Mouse (Mus musculus): ENCODE data around the gene P2rx1. TPM values are rescaled to one million over a fixed set of nuclear protein-coding genes. Genes with fewer than 3 reads are reported as not detected.

The P2rx1 gene
- polyA plus RNA-seq, 1 experiment from 2014 or later, result 8.7 TPM

DNA sequence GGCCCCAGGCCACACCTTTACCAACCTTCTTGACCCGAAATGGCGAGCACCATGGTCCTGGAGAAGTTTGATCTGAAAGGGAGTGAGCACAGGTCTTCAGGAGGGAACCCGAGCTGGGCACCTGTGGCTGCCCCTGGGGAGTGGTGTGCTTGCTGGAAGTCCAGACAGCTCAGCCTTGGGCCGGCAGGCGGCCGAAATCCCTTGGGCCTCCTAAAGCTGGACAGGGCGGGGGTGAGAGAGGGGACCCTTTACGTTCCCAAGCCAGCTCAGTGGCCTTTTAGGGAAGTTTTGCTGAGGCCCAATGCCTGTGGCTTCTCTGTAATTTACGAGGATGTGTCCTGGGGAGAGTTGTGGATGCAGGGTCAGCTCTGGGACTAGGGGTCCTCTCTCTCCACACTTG is 8.2 kb upstream of the P2rx1 start:
- H3K27me3 ChIP-seq, result no peaks in the 10 kb centered on the region
- H3K4me3 ChIP-seq (replicated peaks), result no peak overlapping the region
- no peaks in the 10 kb centered on the region for H3K9me3 ChIP-seq (replicated peaks)
- H3K36me3 ChIP-seq, result no peaks in the 10 kb centered on the region
- ATAC-seq (ENCODE audit: low read depth) (no peak), DNase-seq (no peak)
- no peak overlapping the region for H3K9ac ChIP-seq
- H3K27ac ChIP-seq, result no peak overlapping the region
- H3K4me1 ChIP-seq (replicated peaks), result peaks cover 26% of the 10 kb centered on the region
- 69% methylated on average over 9 of the region's 9 CpGs for WGBS (ENCODE audit: insufficient replicate concordance)
- H3K4me2 ChIP-seq, result no peak overlapping the region

DNA sequence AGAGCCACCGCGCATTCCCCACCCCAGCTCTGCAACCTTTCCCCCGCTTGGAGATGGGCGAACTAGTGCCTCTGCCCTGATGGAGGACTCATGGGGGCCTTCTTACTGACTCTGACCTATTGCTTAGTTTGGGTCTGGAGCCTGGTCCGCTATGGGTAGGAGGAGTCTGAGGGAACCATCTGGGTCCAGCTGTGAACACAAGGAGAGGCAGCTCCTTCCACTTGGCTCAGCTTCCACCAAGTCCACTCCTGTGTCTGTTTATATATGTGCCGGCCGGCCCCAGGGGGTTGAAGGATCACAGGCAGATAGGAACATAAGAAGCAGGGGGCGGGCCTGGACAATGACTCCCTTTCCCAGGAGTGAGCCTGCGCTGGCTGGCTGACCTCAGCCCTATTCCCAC is 6.9 kb upstream of the P2rx1 start:
- Histone ChIP-seq H3K4me2 (no peak overlapping the region), H3K9ac (no peak overlapping the region), H3K9me3 (replicated peaks) (no peaks in the 10 kb centered on the region), H3K36me3 (no peaks in the 10 kb centered on the region), H3K4me3 (replicated peaks) (no peak overlapping the region), H3K27me3 (no peaks in the 10 kb centered on the region), H3K4me1 (replicated peaks) (peaks cover 22% of the 10 kb centered on the region), H3K27ac (no peak overlapping the region)
- WGBS (ENCODE audit: insufficient replicate concordance), result 71% methylated on average over 9 of the region's 9 CpGs
- DNase-seq, result no peak
- no peak for ATAC-seq (ENCODE audit: low read depth)

DNA sequence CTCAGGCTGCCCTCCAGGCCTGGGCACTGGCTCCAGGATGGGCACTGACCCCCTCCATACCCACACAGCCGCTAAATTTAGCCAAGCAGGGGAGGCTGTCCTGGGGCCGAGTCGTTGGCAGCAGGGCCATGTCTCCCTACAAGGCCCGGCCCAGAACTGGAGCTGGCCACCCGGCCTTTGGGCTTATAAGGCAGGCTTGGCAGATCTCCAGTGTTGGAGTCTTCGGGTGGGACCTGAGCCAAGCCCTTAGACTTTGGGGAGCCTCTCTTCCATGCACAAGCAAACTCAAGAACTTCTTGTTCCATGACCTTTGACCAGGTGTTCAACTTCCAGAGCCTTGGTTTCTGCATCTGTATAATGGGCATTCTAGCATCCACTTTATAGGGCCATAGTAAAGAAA is 2.6 kb upstream of the P2rx1 start:
- Histone ChIP-seq H3K4me3 (replicated peaks) (no peak overlapping the region), H3K4me1 (replicated peaks) (peaks cover 40% of the 10 kb centered on the region), H3K9ac (no peak overlapping the region), H3K4me2 (no peak overlapping the region), H3K36me3 (no peaks in the 10 kb centered on the region), H3K27me3 (no peaks in the 10 kb centered on the region), H3K27ac (no peak overlapping the region), H3K9me3 (replicated peaks) (no peaks in the 10 kb centered on the region)
- ATAC-seq (ENCODE audit: low read depth) (no peak), DNase-seq (no peak)
- 74% methylated on average over 6 of the region's 6 CpGs for WGBS (ENCODE audit: insufficient replicate concordance)

DNA sequence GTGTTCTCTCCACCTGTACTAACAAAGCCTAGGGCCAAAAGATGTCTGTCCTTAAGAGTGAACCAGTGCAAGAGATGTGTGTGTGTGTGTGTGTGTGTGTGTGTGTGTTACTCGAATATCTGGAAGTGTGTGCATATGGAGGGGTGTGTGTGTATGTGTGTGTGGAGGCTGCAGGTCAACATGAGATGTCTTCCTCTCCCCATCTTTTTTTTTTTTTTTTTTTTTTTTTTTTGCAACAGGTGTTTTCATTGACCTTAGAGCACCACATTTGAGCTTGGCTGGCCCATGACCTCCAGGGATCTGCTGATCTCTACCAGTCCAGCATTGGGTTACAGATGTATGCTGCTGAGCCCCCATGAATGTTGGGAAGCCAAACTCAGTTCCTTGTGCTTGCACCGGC is 2.1 kb upstream of the P2rx1 start:
- no peak for DNase-seq
- no peaks in the 10 kb centered on the region for H3K27me3 ChIP-seq
- H3K9me3 ChIP-seq (replicated peaks), result no peaks in the 10 kb centered on the region
- no peak for ATAC-seq (ENCODE audit: low read depth)
- peaks cover 40% of the 10 kb centered on the region for H3K4me1 ChIP-seq (replicated peaks)
- H3K27ac ChIP-seq, result no peak overlapping the region
- no peak overlapping the region for H3K4me2 ChIP-seq
- H3K9ac ChIP-seq, result no peak overlapping the region
- H3K36me3 ChIP-seq, result no peaks in the 10 kb centered on the region
- 61% methylated on average over 2 of the region's 2 CpGs for WGBS (ENCODE audit: insufficient replicate concordance)
- H3K4me3 ChIP-seq (replicated peaks), result no peak overlapping the region

DNA sequence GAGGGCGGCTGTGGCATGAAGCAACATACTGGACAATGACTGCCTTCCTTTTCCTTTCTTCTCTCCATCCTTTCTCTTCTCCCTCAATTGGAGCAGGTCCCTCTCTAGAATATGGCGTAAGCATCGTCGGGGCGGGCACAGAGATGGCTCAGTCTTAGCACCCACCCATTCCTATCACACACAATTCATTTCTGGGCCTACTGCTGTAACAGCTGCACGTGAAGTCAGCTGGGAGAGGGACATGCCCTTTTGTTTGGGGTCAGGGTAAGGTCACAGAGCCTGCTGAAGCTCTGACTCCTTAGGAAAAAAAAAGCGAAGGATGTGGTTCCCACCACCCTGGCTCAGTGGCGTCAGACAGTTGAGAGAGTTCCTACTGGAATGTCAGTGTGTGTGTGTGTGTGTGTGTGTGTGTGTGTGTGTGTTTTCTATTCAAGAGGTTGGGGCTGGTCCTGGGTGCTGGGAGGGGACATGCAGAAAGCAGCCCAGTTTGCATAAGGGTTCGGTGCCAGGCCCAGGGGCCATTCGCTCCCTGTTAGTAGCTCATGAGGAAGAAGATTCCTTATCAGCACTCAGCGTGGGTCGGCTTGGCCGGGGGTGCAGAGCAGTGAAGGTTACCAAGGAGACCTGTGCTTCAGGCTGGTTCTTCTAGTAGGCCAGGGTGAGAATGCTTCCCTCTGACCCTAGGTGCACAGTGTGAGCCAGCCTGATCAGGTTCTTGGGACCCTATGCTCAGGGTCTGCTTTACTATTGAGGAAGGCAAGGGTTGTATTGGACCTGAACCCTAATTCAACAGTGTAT is 1.2 kb upstream of the P2rx1 start:
- no peak overlapping the region for H3K4me3 ChIP-seq (replicated peaks)
- no peak for DNase-seq
- no peak for ATAC-seq (ENCODE audit: low read depth)
- H3K9ac ChIP-seq, result no peak overlapping the region
- no peaks in the 10 kb centered on the region for H3K27me3 ChIP-seq
- peaks cover 33% of the 10 kb centered on the region for H3K4me1 ChIP-seq (replicated peaks)
- no peaks in the 10 kb centered on the region for H3K36me3 ChIP-seq
- H3K4me2 ChIP-seq, result no peak overlapping the region
- no peaks in the 10 kb centered on the region for H3K9me3 ChIP-seq (replicated peaks)
- no peak overlapping the region for H3K27ac ChIP-seq
- 35% methylated on average over 13 of the region's 13 CpGs for WGBS (ENCODE audit: insufficient replicate concordance)

DNA sequence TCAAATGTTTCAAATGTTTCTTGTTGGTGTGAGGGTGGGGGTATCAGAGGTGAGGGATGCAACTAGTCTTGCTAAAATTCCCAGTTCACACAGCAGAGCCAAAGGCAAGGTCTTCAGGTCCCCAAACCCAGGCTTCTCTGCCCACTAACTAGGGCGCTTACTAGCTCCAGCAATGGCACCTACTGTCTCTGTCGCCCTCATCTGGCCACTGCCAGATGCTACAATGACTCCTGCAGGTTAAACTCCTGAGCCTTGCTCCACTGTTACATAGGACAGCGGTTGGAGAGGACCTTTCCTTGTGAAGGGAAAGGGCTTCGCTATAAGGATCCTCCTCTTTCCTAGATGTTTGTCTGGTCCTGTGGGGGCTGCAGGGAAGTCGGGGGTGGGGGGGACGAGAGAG is 2.1 kb downstream of the P2rx1 start:
- Histone ChIP-seq H3K9ac (no peak overlapping the region), H3K36me3 (no peaks in the 10 kb centered on the region), H3K4me1 (replicated peaks) (peaks cover 22% of the 10 kb centered on the region), H3K27me3 (no peaks in the 10 kb centered on the region), H3K4me2 (peak overlapping the region; percentile 16; the same call in 1 of the 2 replicates), H3K9me3 (replicated peaks) (no peaks in the 10 kb centered on the region), H3K27ac (no peak overlapping the region), H3K4me3 (replicated peaks) (no peak overlapping the region)
- DNase-seq (peak; percentile 42), ATAC-seq (ENCODE audit: low read depth) (peak; percentile 30; the same call in 1 of the 2 replicates)
- WGBS (ENCODE audit: insufficient replicate concordance), result 7% methylated on average over 6 of the region's 6 CpGs

DNA sequence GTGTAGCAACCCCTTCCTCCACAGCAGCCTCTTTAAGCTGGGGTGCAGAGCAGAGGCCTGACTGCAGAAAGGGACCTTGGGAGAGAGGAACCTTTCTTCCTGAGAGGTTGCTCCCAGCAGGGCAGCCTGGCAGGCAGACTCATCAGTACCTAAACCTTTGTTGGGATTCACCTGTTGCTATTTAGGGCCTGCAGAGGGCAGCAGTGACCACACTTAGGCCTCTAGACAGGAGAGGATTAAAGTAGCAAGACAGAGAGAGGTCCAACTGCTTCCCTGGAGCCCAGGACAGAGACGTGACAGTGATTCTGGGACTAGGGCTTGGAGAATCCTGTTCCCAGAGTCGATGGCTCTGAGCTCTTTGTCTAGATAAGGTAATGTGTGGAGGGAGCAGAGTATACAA is 7.5 kb downstream of the P2rx1 start:
- ATAC-seq (ENCODE audit: low read depth), result 0 out of 2 replicates have a peak, but pooled peaks have one; percentile 39
- no peak for DNase-seq

DNA sequence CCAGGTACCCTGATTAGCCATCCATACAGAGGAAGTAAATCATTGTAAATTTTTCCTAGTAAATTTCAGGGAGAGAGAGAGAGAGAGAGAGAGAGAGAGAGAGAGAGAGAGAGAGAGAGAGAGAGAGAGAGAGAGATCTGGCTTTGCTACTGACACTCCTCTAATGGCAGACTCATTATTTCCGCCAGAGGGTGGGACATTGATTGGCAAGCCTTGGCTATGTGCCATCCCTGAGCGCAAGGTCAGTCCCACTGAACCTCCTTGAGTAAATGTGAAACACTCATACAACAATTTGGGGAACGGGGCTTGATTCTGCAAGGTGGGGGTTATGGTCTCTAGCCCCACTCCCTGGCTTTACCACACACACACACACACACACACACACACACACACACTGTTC is 8.2 kb downstream of the P2rx1 start:
- H3K27ac ChIP-seq, result no peak overlapping the region
- no peaks in the 10 kb centered on the region for H3K9me3 ChIP-seq (replicated peaks)
- H3K4me2 ChIP-seq, result no peak overlapping the region
- no peaks in the 10 kb centered on the region for H3K36me3 ChIP-seq
- DNase-seq (no peak), ATAC-seq (ENCODE audit: low read depth) (no peak)
- H3K9ac ChIP-seq, result no peak overlapping the region
- 63% methylated on average over 3 of the region's 3 CpGs for WGBS (ENCODE audit: insufficient replicate concordance)
- H3K4me3 ChIP-seq (replicated peaks), result no peak overlapping the region
- H3K27me3 ChIP-seq, result no peaks in the 10 kb centered on the region
- no peaks in the 10 kb centered on the region for H3K4me1 ChIP-seq (replicated peaks)

More for the DNA sequence above, 7.5 kb downstream of the P2rx1 start:
- Histone ChIP-seq H3K4me1 (replicated peaks) (no peaks in the 10 kb centered on the region), H3K9me3 (replicated peaks) (no peaks in the 10 kb centered on the region), H3K27me3 (no peaks in the 10 kb centered on the region), H3K4me2 (no peak overlapping the region), H3K36me3 (no peaks in the 10 kb centered on the region), H3K4me3 (replicated peaks) (no peak overlapping the region), H3K27ac (no peak overlapping the region), H3K9ac (no peak overlapping the region)
- WGBS (ENCODE audit: insufficient replicate concordance), result 10% methylated on average over 2 of the region's 2 CpGs

DNA sequence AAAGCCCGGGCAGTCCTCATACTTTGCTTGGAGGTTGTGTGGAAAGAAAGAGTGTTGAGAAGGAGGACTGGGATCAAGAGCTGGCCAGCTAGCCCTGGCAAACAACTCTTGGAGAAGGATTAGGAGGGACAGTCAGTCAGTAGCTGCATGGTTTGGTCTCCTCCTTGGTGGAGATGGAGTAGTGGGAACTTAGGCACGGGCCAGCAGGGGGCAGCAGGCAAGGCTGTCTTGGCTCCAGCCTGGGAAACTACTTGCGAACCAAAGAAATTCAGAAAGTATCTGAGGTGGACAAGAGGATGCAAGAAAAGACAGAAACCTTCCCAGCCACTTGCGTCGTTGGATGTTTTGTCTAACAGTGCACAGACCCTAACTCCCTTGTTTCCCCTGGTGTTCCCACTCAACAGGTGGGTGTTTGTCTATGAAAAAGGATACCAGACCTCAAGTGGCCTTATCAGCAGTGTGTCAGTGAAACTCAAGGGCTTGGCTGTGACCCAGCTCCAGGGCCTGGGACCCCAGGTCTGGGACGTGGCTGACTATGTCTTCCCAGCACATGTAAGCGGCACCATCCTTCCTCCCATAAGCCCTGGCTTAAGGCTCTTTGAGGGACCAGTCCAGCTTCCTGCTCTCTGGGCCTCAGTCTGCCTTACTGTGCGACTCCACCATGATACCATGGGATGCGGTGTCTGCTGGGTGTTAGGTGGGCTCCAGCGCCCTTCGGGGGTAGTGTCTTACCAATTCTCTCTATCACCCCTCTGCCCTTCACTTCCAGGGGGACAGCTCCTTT is 9.0 kb downstream of the P2rx1 start:
- Histone ChIP-seq H3K36me3 (no peaks in the 10 kb centered on the region), H3K9me3 (replicated peaks) (no peaks in the 10 kb centered on the region), H3K27me3 (no peaks in the 10 kb centered on the region), H3K27ac (no peak overlapping the region), H3K4me2 (no peak overlapping the region), H3K4me3 (replicated peaks) (no peak overlapping the region), H3K9ac (no peak overlapping the region), H3K4me1 (replicated peaks) (no peaks in the 10 kb centered on the region)
- no peak for ATAC-seq (ENCODE audit: low read depth)
- DNase-seq, result no peak
- WGBS (ENCODE audit: insufficient replicate concordance), result 55% methylated on average over 11 of the region's 11 CpGs

DNA sequence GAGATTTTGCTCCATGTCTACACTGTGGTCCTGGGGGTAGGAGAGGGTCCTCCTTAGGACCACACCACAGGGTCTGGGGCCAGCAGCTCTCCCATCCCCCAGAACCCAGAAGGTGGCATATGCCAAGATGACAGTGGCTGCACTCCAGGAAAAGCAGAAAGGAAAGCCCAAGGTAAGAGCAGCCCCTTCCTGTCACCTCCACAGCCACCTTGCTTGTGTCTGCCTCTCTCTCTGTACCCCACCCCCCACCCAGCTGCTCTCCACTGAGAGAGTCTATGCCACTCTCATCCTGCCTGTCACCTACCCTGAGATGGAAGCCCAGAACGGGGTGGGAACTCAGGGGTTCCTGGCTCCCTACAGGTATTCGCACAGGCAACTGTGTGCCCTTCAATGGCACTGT is 9.9 kb downstream of the P2rx1 start:
- Histone ChIP-seq H3K9me3 (replicated peaks) (no peaks in the 10 kb centered on the region), H3K27ac (no peak overlapping the region), H3K4me2 (no peak overlapping the region), H3K27me3 (no peaks in the 10 kb centered on the region), H3K36me3 (no peaks in the 10 kb centered on the region), H3K4me3 (replicated peaks) (no peak overlapping the region), H3K9ac (no peak overlapping the region), H3K4me1 (replicated peaks) (no peaks in the 10 kb centered on the region)
- DNase-seq (no peak), ATAC-seq (ENCODE audit: low read depth) (no peak)
- 59% methylated on average over 2 of the region's 2 CpGs for WGBS (ENCODE audit: insufficient replicate concordance)

DNA sequence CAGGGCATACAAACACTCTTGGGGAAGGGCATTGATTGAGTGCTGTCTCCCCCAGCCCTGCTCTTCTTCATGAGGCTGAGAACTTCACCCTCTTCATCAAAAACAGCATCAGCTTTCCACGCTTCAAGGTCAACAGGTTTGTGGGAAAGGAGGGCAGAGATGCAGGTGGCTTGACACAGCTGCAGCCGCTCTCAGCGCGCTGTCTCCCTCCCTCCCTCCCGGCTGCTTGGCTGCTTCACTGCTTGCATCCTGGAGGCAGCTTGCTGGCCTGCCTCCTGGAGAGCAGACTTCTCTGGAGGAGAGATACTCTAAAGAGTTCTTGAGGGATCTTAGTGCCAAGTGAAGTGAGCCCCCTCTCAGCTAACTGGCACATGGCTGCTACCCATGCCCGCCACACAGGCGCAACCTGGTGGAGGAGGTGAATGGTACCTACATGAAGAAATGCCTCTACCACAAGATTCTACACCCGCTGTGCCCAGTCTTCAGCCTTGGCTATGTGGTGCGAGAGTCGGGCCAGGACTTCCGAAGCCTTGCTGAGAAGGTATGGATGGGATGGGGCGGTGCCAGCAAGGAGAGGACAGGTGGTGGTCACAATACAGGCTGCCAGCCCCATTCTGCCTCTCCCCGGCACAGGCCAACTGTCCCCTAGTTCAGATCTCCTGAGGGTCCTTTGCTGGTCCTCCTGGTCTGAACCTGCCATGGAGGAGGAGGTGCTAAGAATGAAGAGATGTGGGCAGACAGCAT is 10.8 kb downstream of the P2rx1 start:
- H3K36me3 ChIP-seq, result no peaks in the 10 kb centered on the region
- no peaks in the 10 kb centered on the region for H3K9me3 ChIP-seq (replicated peaks)
- no peak overlapping the region for H3K9ac ChIP-seq
- H3K27ac ChIP-seq, result no peak overlapping the region
- DNase-seq (no peak), ATAC-seq (ENCODE audit: low read depth) (no peak)
- H3K27me3 ChIP-seq, result no peaks in the 10 kb centered on the region
- H3K4me1 ChIP-seq (replicated peaks), result no peaks in the 10 kb centered on the region
- H3K4me2 ChIP-seq, result no peak overlapping the region
- no peak overlapping the region for H3K4me3 ChIP-seq (replicated peaks)
- WGBS (ENCODE audit: insufficient replicate concordance), result 71% methylated on average over 13 of the region's 13 CpGs

Measured in liver, embryonic 13.5 days (tissue).